Mouse (Mus musculus): ENCODE data around the gene Polg2.

The Polg2 gene

GRCm38 (mm10) chr11:106766611-106767162 lies 12.7 kb downstream of the Polg2 start:
- in situ Hi-C loops (cut with MboI; ENCODE audit: low sequenced_read_pairs), result loop anchor here (25.0 kb wide), 1 partner anchor 254 kb away; no protein-coding TSS in a partner anchor

- in situ Hi-C loops (cut with MboI; ENCODE audit: low sequenced_read_pairs), result loop anchor here (25.0 kb wide), 1 partner anchor 250 kb away; no protein-coding TSS in a partner anchor
Measured at GRCm38 (mm10) chr11:106762800-106763185, 16.5 kb downstream of the Polg2 start.

DNA sequence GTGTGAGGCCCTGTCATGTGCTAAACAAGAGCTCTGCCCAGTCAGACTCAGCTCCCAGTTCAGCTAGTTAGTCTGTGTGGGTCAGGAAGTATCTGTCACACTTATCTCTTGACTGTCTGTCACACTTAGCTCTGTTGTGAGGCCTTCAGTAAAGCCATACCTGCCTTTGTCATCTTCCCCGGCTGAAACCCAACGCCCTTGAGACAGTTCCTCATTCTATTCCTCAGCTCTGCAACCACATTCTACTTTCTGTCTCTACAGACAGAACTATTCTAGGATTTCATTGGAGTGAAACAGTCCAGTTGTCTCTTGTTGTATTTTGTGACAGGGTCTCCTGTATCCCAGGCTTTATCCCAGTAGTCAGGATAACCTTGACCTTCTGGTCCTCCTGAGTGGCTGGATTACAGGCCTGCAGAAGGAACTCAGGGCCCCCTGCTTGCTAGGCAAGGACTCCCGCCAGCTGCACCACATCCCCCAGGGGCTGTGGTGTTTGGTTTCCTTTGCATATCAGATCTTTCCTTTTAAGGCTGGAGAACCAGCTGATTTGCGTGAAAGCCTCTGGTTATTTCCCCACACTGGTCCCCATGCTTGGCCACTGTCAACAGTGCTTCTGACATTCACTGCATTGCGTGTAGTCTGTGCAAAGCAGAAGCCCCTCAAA lies 17.1 kb downstream of the Polg2 start:
- in situ Hi-C loops (cut with MboI; ENCODE audit: low sequenced_read_pairs), result loop anchor here (25.0 kb wide), 1 partner anchor 250 kb away; no protein-coding TSS in a partner anchor

- in situ Hi-C loops (cut with MboI; ENCODE audit: low sequenced_read_pairs), result loop anchor here (25.0 kb wide), 1 partner anchor 248 kb away; no protein-coding TSS in a partner anchor
Measured at GRCm38 (mm10) chr11:106760511-106760910, 18.8 kb downstream of the Polg2 start.

GRCm38 (mm10) chr11:106759028-106759427 lies 20.3 kb downstream of the Polg2 start:
- in situ Hi-C loops (cut with MboI; ENCODE audit: low sequenced_read_pairs), result loop anchor here (25.0 kb wide), 1 partner anchor 247 kb away; no protein-coding TSS in a partner anchor

GRCm38 (mm10) chr11:106755583-106755982 lies 23.8 kb downstream of the Polg2 start:
- in situ Hi-C loops (cut with MboI; ENCODE audit: low sequenced_read_pairs), result loop anchor here (25.0 kb wide), 1 partner anchor 243 kb away; no protein-coding TSS in a partner anchor

DNA sequence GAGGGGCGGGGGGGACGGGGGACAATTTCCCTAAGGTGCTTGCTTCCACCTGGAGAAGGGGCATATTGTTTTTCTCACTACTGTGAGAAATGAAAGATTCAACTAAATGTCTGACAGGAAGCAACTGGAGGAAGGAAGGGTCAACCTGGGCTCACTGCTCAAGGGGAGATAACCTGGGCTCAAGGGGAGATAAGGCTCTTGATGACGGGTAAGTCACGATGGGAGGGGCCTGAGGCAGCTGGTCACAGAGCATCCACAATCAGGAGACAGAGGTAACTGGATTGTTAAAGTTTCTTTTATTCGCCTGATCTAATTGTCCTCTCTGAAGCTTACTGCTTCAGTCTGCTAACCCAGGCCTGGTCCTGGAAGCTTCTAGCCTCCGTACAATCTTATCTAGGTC lies 26.0 kb downstream of the Polg2 start:
- in situ Hi-C loops (cut with MboI; ENCODE audit: low sequenced_read_pairs), result loop anchor here (25.0 kb wide), 1 partner anchor 241 kb away; no protein-coding TSS in a partner anchor

DNA sequence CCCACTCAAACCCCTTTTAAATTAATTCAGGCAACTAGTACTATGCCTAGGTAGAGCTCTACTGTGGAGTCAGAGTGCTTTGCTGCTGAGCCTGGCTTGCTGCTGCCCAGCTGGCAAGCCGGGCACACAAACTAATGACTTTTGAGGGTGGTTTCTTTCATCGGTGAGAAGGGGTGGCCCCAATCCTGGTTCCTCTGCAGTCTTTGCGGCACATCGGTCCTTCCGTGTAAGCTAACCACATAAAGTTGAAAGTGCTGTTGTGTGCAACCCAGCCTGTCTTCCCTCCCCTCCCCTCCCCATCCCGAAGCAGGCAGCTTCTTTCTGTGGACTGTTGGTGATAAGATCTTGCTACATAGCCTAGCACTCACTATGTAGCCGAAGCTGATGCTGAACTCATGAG lies 27.2 kb downstream of the Polg2 start:
- in situ Hi-C loops (cut with MboI; ENCODE audit: low sequenced_read_pairs), result loop anchor here (25.0 kb wide), 1 partner anchor 240 kb away; no protein-coding TSS in a partner anchor

GRCm38 (mm10) chr11:106751039-106752018 lies 28.0 kb downstream of the Polg2 start, which contains the start of gene Milr1:
Gene Milr1 (plus strand): TSS chr11:106751226.
- in situ Hi-C loops (cut with MboI; ENCODE audit: low sequenced_read_pairs), result loop anchor here (25.0 kb wide), 1 partner anchor 239 kb away; no protein-coding TSS in a partner anchor

DNA sequence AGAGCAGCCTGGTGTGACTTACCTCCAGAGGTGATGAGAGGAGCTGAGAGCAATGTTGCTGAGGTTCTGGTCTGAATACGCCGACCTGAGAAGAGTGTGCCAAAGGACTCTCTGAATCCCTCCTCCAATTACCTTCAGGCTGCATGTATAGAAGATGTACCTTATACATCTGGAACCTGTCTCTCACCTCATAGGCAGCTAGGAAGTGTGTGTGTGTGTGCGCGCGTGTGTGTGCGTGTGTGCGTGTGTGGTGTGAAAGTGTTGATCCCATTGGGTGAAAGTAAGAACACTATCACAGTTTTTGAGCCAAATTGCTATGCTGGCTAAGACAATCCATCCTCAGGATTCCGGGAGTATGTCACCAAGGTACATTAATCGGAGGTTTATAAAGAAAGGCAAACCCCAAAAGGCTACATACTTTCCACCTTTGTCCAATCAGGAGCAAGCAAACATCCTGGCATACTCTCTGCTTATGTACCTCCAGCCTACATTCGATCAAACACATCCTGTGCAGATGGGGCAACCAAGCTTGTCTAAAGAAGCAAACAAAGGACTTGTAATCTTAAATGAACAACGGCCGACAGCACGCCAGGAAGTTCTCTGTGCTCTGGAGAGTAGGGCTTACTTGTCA lies 29.1 kb downstream of the Polg2 start, which contains the start of gene Pecam1:
Gene Pecam1, minus strand, starts transcription at position 508 of the 631 bp plus-strand sequence.
- in situ Hi-C loops (cut with MboI; ENCODE audit: low sequenced_read_pairs), result loop anchor here (25.0 kb wide), 1 partner anchor 238 kb away; no protein-coding TSS in a partner anchor

DNA sequence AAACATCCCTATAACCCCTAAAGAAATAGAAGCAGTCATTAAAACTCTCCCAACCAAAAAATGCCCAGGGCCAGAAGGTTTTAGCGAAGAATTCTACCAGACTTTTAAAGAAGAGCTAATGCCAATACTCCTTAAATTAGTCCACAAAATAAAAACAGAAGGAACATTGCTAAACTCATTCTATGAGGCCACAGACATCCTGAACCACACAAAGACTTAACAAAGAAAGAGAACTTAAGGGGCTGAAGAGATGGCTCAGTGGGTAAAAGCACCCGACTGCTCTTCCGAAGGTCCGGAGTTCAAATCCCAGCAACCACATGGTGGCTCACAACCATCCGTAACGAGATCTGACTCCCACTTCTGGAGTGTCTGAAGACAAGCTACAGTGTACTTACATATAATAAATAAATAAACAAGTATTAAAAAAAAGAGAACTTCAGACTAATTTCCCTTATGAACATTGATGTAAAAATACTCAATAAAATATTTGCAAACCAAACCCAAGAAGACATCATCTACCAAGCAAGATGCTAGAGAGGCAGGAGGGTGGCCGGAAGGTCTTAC lies 29.7 kb downstream of the Polg2 start:
- in situ Hi-C loops (cut with MboI; ENCODE audit: low sequenced_read_pairs), result loop anchor here (25.0 kb wide), 1 partner anchor 237 kb away; no protein-coding TSS in a partner anchor

DNA sequence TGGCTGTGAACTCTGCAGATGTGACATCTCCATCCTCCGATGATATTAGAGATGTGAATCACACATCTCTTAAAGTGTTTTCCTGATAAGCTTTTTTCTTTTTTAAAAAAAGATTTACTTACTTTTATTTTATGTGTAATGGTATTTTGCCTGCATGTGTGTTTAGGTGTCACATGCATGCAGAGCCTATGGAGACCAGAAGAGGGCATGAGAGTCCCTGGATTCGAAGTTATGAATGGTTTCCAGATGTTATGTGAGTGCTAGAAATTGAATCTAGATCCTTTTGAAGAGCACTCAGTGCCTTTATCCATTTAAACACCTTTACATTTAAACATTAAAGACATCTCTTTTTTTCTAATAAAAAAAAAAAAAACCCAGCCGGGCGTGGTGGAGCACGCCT lies 34.4 kb downstream of the Polg2 start:
- in situ Hi-C loops (cut with MboI; ENCODE audit: low sequenced_read_pairs), result loop anchor here (5.0 kb wide), 1 partner anchor 98 kb away; no protein-coding TSS in a partner anchor

DNA sequence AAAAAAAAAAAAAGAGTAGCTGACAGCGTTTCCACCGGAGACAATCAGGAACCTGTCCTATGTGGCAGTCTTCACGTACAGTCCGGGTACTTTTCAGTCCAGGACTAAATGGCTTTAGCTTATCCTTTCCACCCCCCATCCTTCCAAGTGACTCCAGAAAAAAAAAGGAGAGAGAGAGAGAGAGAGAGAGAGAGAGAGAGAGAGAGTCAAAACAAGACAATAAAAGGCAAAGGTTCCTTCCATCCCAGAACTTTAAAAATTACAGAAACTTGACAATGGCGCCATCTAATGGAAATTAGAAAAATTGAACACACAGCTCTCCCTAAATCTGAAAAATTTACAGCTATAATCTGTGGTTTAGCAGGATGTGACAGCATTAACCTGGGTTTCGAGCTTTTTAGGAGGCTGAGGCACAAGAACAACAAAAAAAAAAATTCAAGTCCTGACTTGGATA lies 36.9 kb downstream of the Polg2 start:
- in situ Hi-C loops (cut with MboI; ENCODE audit: low sequenced_read_pairs), result loop anchor here (5.0 kb wide), 1 partner anchor 95 kb away; no protein-coding TSS in a partner anchor

DNA sequence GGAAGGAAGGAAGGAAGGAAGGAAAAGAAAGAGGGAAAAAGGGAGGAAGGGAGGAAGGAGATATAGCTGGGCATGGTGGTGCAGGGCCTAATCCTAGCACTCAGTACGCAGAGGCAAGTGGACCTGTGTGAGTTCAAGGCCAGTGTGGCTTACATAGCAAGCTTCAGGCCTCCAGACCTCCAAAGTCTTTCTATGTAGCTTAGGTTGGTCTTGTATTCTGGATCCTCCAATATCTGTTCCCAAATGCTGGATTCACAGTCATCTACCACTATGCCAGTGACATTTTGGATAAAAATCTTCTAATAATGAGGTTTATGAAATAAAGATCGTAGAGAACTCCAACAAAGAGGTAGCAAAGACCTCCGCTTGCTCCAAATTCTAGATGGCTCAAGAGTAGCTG lies 37.5 kb downstream of the Polg2 start:
- in situ Hi-C loops (cut with MboI; ENCODE audit: low sequenced_read_pairs), result loop anchor here (5.0 kb wide), 1 partner anchor 95 kb away; no protein-coding TSS in a partner anchor

DNA sequence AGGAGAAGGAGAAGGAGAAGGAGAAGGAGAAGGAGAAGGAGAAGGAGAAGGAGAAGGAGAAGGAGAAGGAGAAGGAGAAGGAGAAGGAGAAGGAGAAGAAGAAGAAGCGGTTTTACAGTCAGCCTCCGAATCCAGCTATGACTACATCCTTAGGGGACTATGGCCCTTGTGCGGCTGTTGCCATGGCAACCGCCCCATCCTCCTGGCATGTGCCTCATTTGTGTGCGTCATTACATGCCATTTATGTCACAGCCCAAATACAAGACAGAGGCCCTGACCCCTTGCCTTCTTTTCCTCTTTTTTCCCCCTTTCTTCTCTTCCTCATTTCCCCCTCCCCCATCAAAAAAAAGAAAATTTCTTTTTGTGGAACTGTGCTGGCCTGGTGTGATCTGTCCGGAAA lies 38.1 kb downstream of the Polg2 start:
- in situ Hi-C loops (cut with MboI; ENCODE audit: low sequenced_read_pairs), result loop anchor here (5.0 kb wide), 1 partner anchor 94 kb away; no protein-coding TSS in a partner anchor

GRCm38 (mm10) chr11:106740724-106741123 lies 38.6 kb downstream of the Polg2 start:
- in situ Hi-C loops (cut with MboI; ENCODE audit: low sequenced_read_pairs), result loop anchor here (5.0 kb wide), 1 partner anchor 93 kb away; no protein-coding TSS in a partner anchor

GRCm38 (mm10) chr11:106739116-106739515 lies 40.2 kb downstream of the Polg2 start:
- in situ Hi-C loops (cut with MboI; ENCODE audit: low sequenced_read_pairs), result no loop called here

DNA sequence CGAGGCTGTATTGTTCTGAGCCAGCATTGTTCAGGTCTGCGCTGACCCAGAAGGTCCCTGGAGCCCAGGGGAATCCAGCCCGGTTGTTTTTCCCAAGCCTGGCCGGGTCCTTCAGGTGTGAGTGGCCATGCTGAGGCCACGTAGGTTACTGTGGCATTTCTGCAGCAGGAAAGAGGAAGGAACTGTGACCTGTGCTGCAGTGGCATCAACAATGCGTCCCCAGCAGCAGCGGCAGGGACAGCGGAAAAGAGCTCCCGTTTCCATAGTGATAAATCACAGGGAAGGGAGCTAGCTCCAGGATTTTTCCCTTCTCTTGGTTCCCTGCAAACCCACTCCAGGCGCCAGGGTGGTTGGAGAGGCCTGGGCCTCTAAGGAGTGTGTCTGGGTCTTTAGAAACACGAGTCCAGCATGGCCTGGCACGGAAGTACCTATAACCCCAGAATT lies 42.1 kb downstream of the Polg2 start:
- in situ Hi-C loops (cut with MboI; ENCODE audit: low sequenced_read_pairs), result no loop called here

DNA sequence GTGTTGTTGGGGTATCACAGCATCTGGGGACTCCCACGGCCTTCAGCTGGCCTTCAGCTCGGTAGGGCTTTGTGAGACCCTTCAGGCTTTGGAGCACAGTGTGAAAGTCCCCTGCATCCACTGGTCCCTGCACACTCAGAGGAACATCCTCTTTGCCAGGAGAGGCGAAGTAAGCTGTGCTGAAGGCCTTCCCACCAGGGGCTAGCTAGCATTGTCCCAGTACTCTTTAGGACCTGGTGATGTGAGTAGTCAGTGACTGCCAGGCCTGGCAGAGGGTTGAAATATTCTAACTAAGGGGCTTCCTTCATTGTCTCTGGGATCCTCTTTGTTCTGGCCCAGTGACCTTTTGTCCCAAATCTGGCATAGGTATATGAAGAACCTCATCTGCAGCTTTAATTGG lies 42.7 kb downstream of the Polg2 start:
- in situ Hi-C loops (cut with MboI; ENCODE audit: low sequenced_read_pairs), result no loop called here
